Mouse (Mus musculus) ES-E14 (cell line): ENCODE measurements at regions not wholly inside any gene's neighbourhood (a gene's known extent, or its start where the extent isn't known, plus 50 kb on each side); places are given as distances from the start of the nearest gene placed in this dataset.

Experiments
- DNase-seq: peaks from one replicate; pipeline ENCODE4 v3.0.0-alpha.2; 2013; ENCODE audit warnings: low read depth, low spot score
- H3K27ac ChIP-seq: 2 replicates; pipeline ENCODE4 v1.5.1; 2012; ENCODE audit warnings: low read depth, mild to moderate bottlenecking, low read length, moderate library complexity, mixed read lengths; ENCODE audit not compliant: poor library complexity, insufficient read depth, severe bottlenecking
- H3K36me3 ChIP-seq: 2 replicates; pipeline ENCODE4 v1.6.1; 2012; ENCODE audit warnings: mild to moderate bottlenecking, low read length, moderate library complexity, mixed read lengths; ENCODE audit not compliant: control insufficient read depth, poor library complexity, insufficient read depth, severe bottlenecking
- H3K4me1 ChIP-seq, 2 experiments: fragments of 150-350 bp in 1 of 2; sonication (generic) in 1 of 2; 2 replicates each; pipeline ENCODE4 v1.6.1; 2012; ENCODE audit warnings: low read length in 2 of 2, mild to moderate bottlenecking in 1 of 2, mixed read lengths in 1 of 2; ENCODE audit not compliant: control insufficient read depth in 2 of 2, insufficient read depth in 2 of 2, poor library complexity in 1 of 2
- H3K4me3 ChIP-seq, 2 experiments: fragments of 150-350 bp in 1 of 2; sonication (generic) in 1 of 2; 2 replicates each; pipeline ENCODE4 v1.5.1; 2012; ENCODE audit warnings: low read length in 2 of 2, low read depth in 1 of 2, mild to moderate bottlenecking in 1 of 2, mixed read lengths in 1 of 2; ENCODE audit not compliant: insufficient read depth in 1 of 2, poor library complexity in 1 of 2, severe bottlenecking in 1 of 2
- H3K9ac ChIP-seq: 2 replicates; pipeline ENCODE4 v1.6.1; 2012; ENCODE audit warnings: low read depth, mild to moderate bottlenecking, low read length, mixed read lengths; ENCODE audit not compliant: poor library complexity, insufficient read depth, severe bottlenecking
- H3K9me3 ChIP-seq: fragments of 150-350 bp; sonication (generic); 2 replicates; pipeline ENCODE4 v1.6.1; 2012; ENCODE audit warnings: low read depth, mild to moderate bottlenecking, low read length; ENCODE audit not compliant: control insufficient read depth, insufficient read depth
- CHD2 ChIP-seq: IDR thresholded peaks from 2 replicates; pipeline ENCODE4 v1.6.1; 2014; ENCODE audit warnings: mild to moderate bottlenecking, low read depth, low read length, inconsistent platforms
- HCFC1 ChIP-seq: IDR thresholded peaks from 2 replicates; pipeline ENCODE4 v1.6.1; 2012; ENCODE audit warnings: low read length, inconsistent platforms, borderline replicate concordance; ENCODE audit not compliant: insufficient read depth
- MAFK ChIP-seq: IDR thresholded peaks from 2 replicates; pipeline ENCODE4 v1.6.1; 2014; ENCODE audit warnings: mild to moderate bottlenecking, low read depth, low read length, inconsistent platforms; ENCODE audit not compliant: insufficient read depth
- ZC3H11A ChIP-seq: IDR thresholded peaks from 2 replicates; pipeline ENCODE4 v1.6.1; 2012; ENCODE audit warnings: low read depth, mild to moderate bottlenecking, inconsistent platforms, low read length, borderline replicate concordance
- ZNF384 ChIP-seq: IDR thresholded peaks from 2 replicates; pipeline ENCODE4 v1.6.1; 2012; ENCODE audit warnings: low read depth, low read length, inconsistent platforms
- in situ Hi-C, 2 experiments: fragments of 600-800 bp; cut with MboI; formaldehyde crosslinking; loops; one replicate each; pipeline ENCODE4 v1.15.1; 2025; ENCODE audit warnings: low sequenced_read_pairs in 2 of 2, inconsistent platforms in 1 of 2; ENCODE audit not compliant: unreplicated experiment in 2 of 2

GRCm38 (mm10) chr10:99561166-99561818, 198.2 kb downstream of the Csl start:
- Histone ChIP-seq H3K9me3 (no peaks in the 10 kb centered on the region), H3K4me1 (no peaks in the 10 kb centered on the region), H3K9ac (no peak overlapping the region), H3K36me3 (no peaks in the 10 kb centered on the region), H3K4me3 (no peak overlapping the region), H3K27ac (no peak overlapping the region)
- TF ChIP-seq MAFK (no peak), ZC3H11A (no peak), CHD2 (no peak)
- no peak for DNase-seq
- in situ Hi-C loops, result no loop called here

GRCm38 (mm10) chr10:99564605-99565004, 194.9 kb downstream of the Csl start:
- no peak for DNase-seq
- Histone ChIP-seq H3K9me3 (no peaks in the 10 kb centered on the region), H3K9ac (no peak overlapping the region), H3K4me1 (no peaks in the 10 kb centered on the region), H3K4me3 (no peak overlapping the region), H3K36me3 (no peaks in the 10 kb centered on the region), H3K27ac (no peak overlapping the region)
- TF ChIP-seq HCFC1 (no peak), ZC3H11A (no peak), CHD2 (no peak), MAFK (no peak), ZNF384 (no peak)
- in situ Hi-C loops, result no loop called here

GRCm38 (mm10) chr10:99568424-99568823, 191.0 kb downstream of the Csl start:
- no peak overlapping the region for H3K4me3 ChIP-seq
- no peaks in the 10 kb centered on the region for H3K36me3 ChIP-seq
- no peaks in the 10 kb centered on the region for H3K4me1 ChIP-seq
- no peaks in the 10 kb centered on the region for H3K9me3 ChIP-seq
- TF ChIP-seq MAFK (no peak), CHD2 (no peak), ZC3H11A (no peak)
- in situ Hi-C loops, result no loop called here
- H3K27ac ChIP-seq, result no peak overlapping the region
- H3K9ac ChIP-seq, result no peak overlapping the region
- no peak for DNase-seq

GRCm38 (mm10) chr10:99570190-99570589, 189.3 kb downstream of the Csl start:
- TF ChIP-seq ZC3H11A (no peak), MAFK (no peak), HCFC1 (no peak), CHD2 (no peak)
- Histone ChIP-seq H3K9ac (no peak overlapping the region), H3K36me3 (no peaks in the 10 kb centered on the region), H3K27ac (no peak overlapping the region), H3K4me1 (no peaks in the 10 kb centered on the region), H3K9me3 (no peaks in the 10 kb centered on the region), H3K4me3 (no peak overlapping the region)
- in situ Hi-C loops, result loop anchor here in 1 of 2 experiments (10.0 kb wide), 1 partner anchor 375 kb away; no protein-coding TSS in a partner anchor
- no peak for DNase-seq

GRCm38 (mm10) chr10:99573997-99574396, 185.5 kb downstream of the Csl start:
- TF ChIP-seq CHD2 (no peak), ZNF384 (no peak), HCFC1 (no peak), MAFK (no peak), ZC3H11A (no peak)
- Histone ChIP-seq H3K9ac (no peak overlapping the region), H3K9me3 (no peaks in the 10 kb centered on the region; the same call in 1 of the 2 replicates), H3K36me3 (no peaks in the 10 kb centered on the region), H3K4me1 (no peaks in the 10 kb centered on the region), H3K4me3 (no peak overlapping the region), H3K27ac (no peak overlapping the region)
- DNase-seq, result no peak
- in situ Hi-C loops, result loop anchor here in 1 of 2 experiments (10.0 kb wide), 1 partner anchor 379 kb away; no protein-coding TSS in a partner anchor
